Mouse (Mus musculus): ENCODE results near the gene Kpna6. TPM values are rescaled to one million over a fixed set of nuclear protein-coding genes. Genes with fewer than 3 reads are reported as not detected.

Gene Kpna6
- polyA plus RNA-seq, 1 experiment from 2014 or later: 16.9 TPM

GRCm38 (mm10) chr4:129640638-129641467 is 31.7 kb downstream of the Kpna6 start, which contains the start of gene Txlna:
Txlna (minus strand) TSS chr4:129641065.
- peak within 1 kb of the TSS; percentile 93 for H3K27ac ChIP-seq
- no peaks in the 10 kb centered on the region for H3K27me3 ChIP-seq
- H3K4me2 ChIP-seq (replicated peaks): peak within 1 kb of the TSS; percentile 89
- H3K9me3 ChIP-seq: no peaks in the 10 kb centered on the region
- peak; percentile 98 for ATAC-seq
- peaks cover 33% of the 10 kb centered on the region for H3K4me1 ChIP-seq (replicated peaks)
- H3K36me3 ChIP-seq: peaks cover 49% of the 10 kb centered on the region
- H3K9ac ChIP-seq (replicated peaks): peak within 1 kb of the TSS; percentile 73
- peak within 1 kb of the TSS; percentile 60 for H3K4me3 ChIP-seq (replicated peaks)
- under 1% methylated on average over 60 of the region's 60 CpGs for WGBS

GRCm38 (mm10) chr4:129640101-129640637 is 32.4 kb downstream of the Kpna6 start:
- Histone ChIP-seq H3K9ac (replicated peaks) (peak overlapping the region; percentile 73), H3K27me3 (no peaks in the 10 kb centered on the region), H3K27ac (peak overlapping the region; percentile 93), H3K4me2 (replicated peaks) (peak overlapping the region; percentile 89), H3K36me3 (peaks cover 49% of the 10 kb centered on the region), H3K4me3 (replicated peaks) (peak overlapping the region; percentile 60), H3K9me3 (no peaks in the 10 kb centered on the region), H3K4me1 (replicated peaks) (peaks cover 33% of the 10 kb centered on the region)
- no peak; the same call in 1 of the 2 replicates for ATAC-seq
- 6% methylated on average over 17 of the region's 17 CpGs for WGBS

DNA sequence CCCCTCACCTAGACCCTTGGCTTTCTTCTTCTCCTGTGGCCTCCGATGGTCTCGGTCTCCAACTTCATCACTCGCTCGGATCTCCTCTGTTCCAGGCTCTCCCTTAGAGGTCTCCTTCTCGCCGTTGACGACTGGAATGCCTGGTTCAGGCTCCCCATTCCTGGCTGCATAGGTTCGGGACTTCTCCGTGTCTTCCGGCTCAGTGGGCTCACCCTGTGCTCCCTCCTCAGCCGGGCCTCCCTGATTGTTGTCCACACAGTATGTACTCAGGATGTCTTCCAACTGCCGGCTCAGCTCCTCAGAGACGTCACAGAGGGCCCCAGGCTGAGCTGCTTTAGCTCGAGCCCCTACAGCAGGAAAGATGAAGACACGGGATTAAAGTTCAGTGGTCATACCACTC is 33.3 kb downstream of the Kpna6 start:
- Histone ChIP-seq H3K4me1 (replicated peaks) (peaks cover 33% of the 10 kb centered on the region), H3K4me2 (replicated peaks) (peak overlapping the region; percentile 89), H3K9ac (replicated peaks) (peak overlapping the region; percentile 73; the same call in 1 of the 2 replicates), H3K27ac (no peak overlapping the region), H3K9me3 (no peaks in the 10 kb centered on the region), H3K36me3 (peaks cover 51% of the 10 kb centered on the region), H3K4me3 (replicated peaks) (peak overlapping the region; percentile 60), H3K27me3 (no peaks in the 10 kb centered on the region)
- no peak for ATAC-seq
- 89% methylated on average over 15 of the region's 15 CpGs for WGBS

DNA sequence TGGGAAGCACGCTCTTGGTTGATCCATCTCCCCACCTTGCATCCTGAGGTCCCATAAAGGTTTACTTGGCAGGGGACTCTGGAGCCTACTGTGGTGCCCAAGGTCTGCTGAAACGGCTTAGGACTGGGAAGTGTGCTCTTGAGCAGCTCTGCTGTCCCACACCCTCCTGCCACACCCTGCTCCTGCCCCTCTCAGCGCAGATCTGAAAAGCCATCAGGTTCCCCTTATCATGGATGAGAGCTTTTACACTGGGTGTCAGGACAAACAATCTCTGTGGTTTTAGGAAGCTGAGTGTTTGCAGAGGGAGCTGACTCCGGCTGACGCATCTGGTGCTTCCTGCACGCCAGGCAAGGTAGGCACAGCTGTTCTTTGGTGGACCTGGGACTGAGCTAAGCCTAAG is 38.7 kb downstream of the Kpna6 start:
- H3K27ac ChIP-seq: no peak overlapping the region
- no peak for ATAC-seq
- 96% methylated on average over 6 of the region's 6 CpGs for WGBS
- peaks cover 97% of the 10 kb centered on the region for H3K36me3 ChIP-seq
- H3K27me3 ChIP-seq: no peaks in the 10 kb centered on the region
- no peak overlapping the region for H3K9ac ChIP-seq (replicated peaks)
- no peaks in the 10 kb centered on the region for H3K9me3 ChIP-seq
- no peak overlapping the region for H3K4me2 ChIP-seq (replicated peaks)
- H3K4me3 ChIP-seq (replicated peaks): no peak overlapping the region
- H3K4me1 ChIP-seq (replicated peaks): peaks cover 24% of the 10 kb centered on the region

GRCm38 (mm10) chr4:129631867-129632266 is 40.7 kb downstream of the Kpna6 start:
- no peak for ATAC-seq
- WGBS: 91% methylated on average over 12 of the region's 12 CpGs
- no peak overlapping the region for H3K9ac ChIP-seq (replicated peaks)

DNA sequence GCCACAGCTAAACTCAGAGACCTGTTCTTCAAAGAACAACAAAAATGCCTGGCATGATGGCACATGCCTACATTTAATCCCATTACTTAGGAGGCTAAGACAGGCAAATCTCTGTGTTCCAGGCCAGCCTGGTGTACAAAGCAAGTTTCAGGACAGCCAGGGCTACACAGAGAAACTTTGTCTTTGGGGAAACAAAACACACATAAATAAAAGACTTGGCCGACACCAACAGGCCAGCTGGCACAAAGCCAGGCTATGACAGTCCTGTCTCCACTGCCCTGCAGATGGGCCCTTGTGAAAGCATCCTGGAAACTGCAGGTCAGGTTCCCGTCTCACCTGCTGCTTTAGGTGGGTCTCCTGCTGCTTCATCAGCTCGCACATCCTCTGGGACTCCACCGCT is 41.6 kb downstream of the Kpna6 start:
- no peak overlapping the region for H3K9ac ChIP-seq (replicated peaks)
- H3K9me3 ChIP-seq: no peaks in the 10 kb centered on the region
- no peak overlapping the region for H3K27ac ChIP-seq
- H3K36me3 ChIP-seq: peaks cover 99% of the 10 kb centered on the region
- peaks cover 13% of the 10 kb centered on the region; the same call in 1 of the 2 replicates for H3K4me1 ChIP-seq (replicated peaks)
- H3K4me3 ChIP-seq (replicated peaks): no peak overlapping the region
- H3K4me2 ChIP-seq (replicated peaks): no peak overlapping the region
- WGBS: 81% methylated on average over 4 of the region's 4 CpGs
- no peaks in the 10 kb centered on the region for H3K27me3 ChIP-seq
- ATAC-seq: no peak

More at GRCm38 (mm10) chr4:129631867-129632266, 40.7 kb downstream of the Kpna6 start:
- Histone ChIP-seq H3K27me3 (no peaks in the 10 kb centered on the region), H3K4me1 (replicated peaks) (peaks cover 11% of the 10 kb centered on the region; the same call in 1 of the 2 replicates), H3K27ac (no peak overlapping the region), H3K9me3 (no peaks in the 10 kb centered on the region), H3K4me3 (replicated peaks) (no peak overlapping the region), H3K36me3 (peaks cover 99% of the 10 kb centered on the region), H3K4me2 (replicated peaks) (no peak overlapping the region)

- H3K4me2 ChIP-seq (replicated peaks): no peak overlapping the region
- H3K27ac ChIP-seq: no peak overlapping the region
- H3K9ac ChIP-seq (replicated peaks): 0 out of 2 replicates have a peak overlapping the region, but pooled peaks have one; percentile 28
- no peak overlapping the region for H3K4me3 ChIP-seq (replicated peaks)
- H3K4me1 ChIP-seq (replicated peaks): peaks cover 49% of the 10 kb centered on the region
- no peaks in the 10 kb centered on the region for H3K9me3 ChIP-seq
- peaks cover 60% of the 10 kb centered on the region for H3K36me3 ChIP-seq
- WGBS: 83% methylated on average over 6 of the region's 6 CpGs
- no peak for ATAC-seq
- no peaks in the 10 kb centered on the region for H3K27me3 ChIP-seq
Observed at GRCm38 (mm10) chr4:129626035-129626434, 46.5 kb downstream of the Kpna6 start.

DNA sequence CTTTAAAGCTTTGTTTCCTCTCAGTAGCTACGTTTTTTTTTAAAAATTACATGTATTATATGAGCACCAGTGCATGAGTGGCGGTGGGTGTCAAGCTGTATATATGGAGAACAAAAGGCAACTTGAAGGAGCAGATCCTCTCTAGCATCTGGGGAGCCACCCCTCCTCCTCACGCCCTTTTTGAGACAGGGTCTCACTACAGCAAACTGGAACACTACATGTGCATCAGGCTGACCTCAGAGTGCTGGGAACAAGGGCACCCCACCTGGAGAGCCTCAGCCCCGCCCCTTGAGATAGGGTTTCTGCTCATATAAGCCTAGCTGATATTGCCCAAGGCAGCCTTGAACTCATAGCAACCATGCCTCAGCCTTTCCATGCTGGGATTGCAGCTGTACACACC is 47.1 kb downstream of the Kpna6 start:
- Histone ChIP-seq H3K4me3 (replicated peaks) (peak overlapping the region; percentile 58; the same call in 1 of the 2 replicates), H3K36me3 (peaks cover 60% of the 10 kb centered on the region), H3K9ac (replicated peaks) (peak overlapping the region; percentile 74; the same call in 1 of the 2 replicates)

DNA sequence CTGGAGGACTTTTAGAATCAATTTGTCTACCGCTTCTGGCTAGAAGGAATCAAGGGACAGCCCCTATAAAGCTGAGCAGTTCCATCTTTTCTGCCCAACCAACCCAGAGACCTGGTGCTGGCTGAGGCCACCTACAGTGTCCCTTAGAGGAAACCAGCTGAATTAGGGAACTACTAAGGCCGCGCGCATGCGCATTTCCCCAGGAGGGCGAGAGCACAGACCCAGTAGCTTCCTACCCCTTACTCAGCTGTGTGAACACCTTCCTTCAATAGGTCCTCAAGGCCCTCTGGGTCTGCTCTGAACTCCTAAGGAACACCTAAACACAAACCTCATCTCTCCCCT is 47.6 kb downstream of the Kpna6 start:
- Histone ChIP-seq H3K36me3 (peaks cover 57% of the 10 kb centered on the region), H3K9me3 (no peaks in the 10 kb centered on the region), H3K4me1 (replicated peaks) (peaks cover 51% of the 10 kb centered on the region), H3K4me3 (replicated peaks) (peak overlapping the region; percentile 58), H3K9ac (replicated peaks) (peak overlapping the region; percentile 74), H3K27me3 (no peaks in the 10 kb centered on the region), H3K4me2 (replicated peaks) (peak overlapping the region; percentile 73), H3K27ac (peak overlapping the region; percentile 93)
- peak; percentile 28 for ATAC-seq
- 0% methylated on average over 6 of the region's 6 CpGs for WGBS

More for the DNA sequence above, 47.1 kb downstream of the Kpna6 start:
- Histone ChIP-seq H3K27me3 (no peaks in the 10 kb centered on the region), H3K4me2 (replicated peaks) (peak overlapping the region; percentile 73), H3K9me3 (no peaks in the 10 kb centered on the region), H3K4me1 (replicated peaks) (peaks cover 49% of the 10 kb centered on the region), H3K27ac (peak overlapping the region; percentile 93)
- whole genome bisulfite sequencing: 46% methylated on average over 4 of the region's 4 CpGs
- no peak for ATAC-seq

DNA sequence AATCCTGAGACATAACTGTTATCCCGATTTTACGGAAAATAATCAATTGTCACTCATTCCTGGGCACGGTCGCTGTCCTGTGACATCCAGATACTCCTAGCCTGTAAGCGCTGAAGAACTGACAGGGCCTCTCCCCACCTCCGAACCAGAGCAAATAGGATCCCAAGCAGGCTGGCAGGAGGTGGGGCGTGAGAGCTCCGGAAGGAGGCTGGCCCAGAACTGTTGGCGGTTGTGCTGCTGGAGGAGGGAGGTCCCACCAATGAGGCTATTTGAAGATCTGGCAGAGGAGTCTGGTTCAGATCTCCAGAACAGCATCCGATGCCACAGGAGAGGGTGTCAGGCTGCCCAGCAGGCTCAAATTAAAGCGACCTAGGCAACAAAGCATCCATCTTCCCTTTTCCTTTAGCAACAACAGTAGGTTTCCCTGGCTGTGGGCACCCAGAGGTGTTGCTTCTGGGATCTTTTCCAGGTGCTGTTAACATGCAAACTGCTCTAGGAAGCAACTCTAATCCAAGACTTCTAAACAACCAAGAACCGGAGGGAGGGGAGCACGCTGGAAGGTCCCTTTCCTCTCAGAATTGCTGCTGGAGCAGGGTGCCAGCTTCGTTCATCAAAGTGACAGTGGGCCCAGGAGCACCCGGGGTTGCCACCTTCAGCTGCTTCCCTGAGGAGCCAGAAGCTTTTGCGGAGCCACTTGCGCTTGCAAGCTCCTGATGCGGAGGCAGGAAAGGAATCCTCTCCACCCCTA is 48.1 kb downstream of the Kpna6 start:
- under 1% methylated on average over 18 of the region's 18 CpGs for WGBS
- H3K4me1 ChIP-seq (replicated peaks): peaks cover 51% of the 10 kb centered on the region

DNA sequence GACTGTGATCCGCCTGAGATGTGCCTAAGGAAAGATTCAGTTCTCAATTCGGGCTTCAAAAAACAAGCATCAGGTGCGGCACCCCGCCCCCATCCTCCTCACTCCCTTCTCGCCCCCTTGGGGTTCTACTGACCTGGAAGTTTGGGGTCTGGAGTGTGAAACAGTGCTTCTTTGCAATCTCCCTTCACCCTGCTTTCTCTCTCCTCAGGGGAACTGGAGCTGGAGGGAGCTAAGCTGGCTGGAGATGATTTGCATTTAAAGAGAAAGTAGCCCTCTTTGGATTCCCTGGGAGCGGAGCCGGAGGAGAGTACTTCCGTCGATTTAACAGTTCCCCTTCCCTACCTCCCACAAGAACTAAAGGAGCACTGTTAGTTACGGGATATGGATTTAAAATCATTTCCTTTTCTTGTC is 48.9 kb downstream of the Kpna6 start, which contains the start of gene Ccdc28b:
Ccdc28b (minus strand) TSS at position 267 of the 411 bp plus-strand sequence.
- Histone ChIP-seq H3K36me3 (peaks cover 43% of the 10 kb centered on the region), H3K9ac (replicated peaks) (peak within 1 kb of the TSS; percentile 74), H3K4me1 (replicated peaks) (peaks cover 51% of the 10 kb centered on the region), H3K4me2 (replicated peaks) (peak within 1 kb of the TSS; percentile 73), H3K27me3 (no peaks in the 10 kb centered on the region), H3K27ac (peak within 1 kb of the TSS; percentile 93), H3K4me3 (replicated peaks) (peak within 1 kb of the TSS; percentile 58), H3K9me3 (no peaks in the 10 kb centered on the region)
- peak; percentile 40 for ATAC-seq
- under 1% methylated on average over 10 of the region's 10 CpGs for WGBS

More for the DNA sequence above, 48.1 kb downstream of the Kpna6 start:
- peak overlapping the region; percentile 73 for H3K4me2 ChIP-seq (replicated peaks)
- ATAC-seq: peak; percentile 92
- H3K9me3 ChIP-seq: no peaks in the 10 kb centered on the region
- H3K4me3 ChIP-seq (replicated peaks): peak overlapping the region; percentile 58
- H3K36me3 ChIP-seq: peaks cover 51% of the 10 kb centered on the region
- H3K27me3 ChIP-seq: no peaks in the 10 kb centered on the region
- H3K27ac ChIP-seq: peak overlapping the region; percentile 93
- peak overlapping the region; percentile 74 for H3K9ac ChIP-seq (replicated peaks)

Data from midbrain, embryonic 13.5 days (tissue).